Mouse (Mus musculus) megakaryocyte, embryonic 14.5 days (primary cell): ENCODE results near the gene Vwa7.

Source experiments
- FLI1 ChIP-seq: IDR thresholded peaks from 2 replicates; pipeline ENCODE4 v1.6.1; 2012; ENCODE audit warnings: low read length, inconsistent platforms, mixed read lengths
- GATA1 ChIP-seq: IDR thresholded peaks from 3 replicates; pipeline ENCODE4 v1.6.1; 2012; ENCODE audit warnings: mixed read lengths, low read length, inconsistent platforms, borderline replicate concordance

GRCm38 (mm10) chr17:35031272-35031671 is 14.9 kb downstream of the Vwa7 start:
- TF ChIP-seq GATA1 (no peak), FLI1 (no peak)
